Mouse (Mus musculus) left cerebral cortex, postnatal 25 days (tissue): ENCODE data around the gene Gramd1c. TPM values are rescaled to one million over a fixed set of nuclear protein-coding genes. Genes with fewer than 3 reads are reported as not detected.

ENCODE experiments used
- DNase-seq, 2 experiments: peaks; one replicate each; pipeline ENCODE4 v3.0.0; 2022; ENCODE audit warnings: low spot score in 2 of 2, mixed read lengths in 1 of 2
- intact Hi-C: fragments of 180-260 bp; cut with DNase I; formaldehyde crosslinking; loops from one replicate; pipeline ENCODE4 v1.15.1; 2025
- total RNA-seq, 2 experiments: library from RNA; stranded (reverse); gene quantifications; 2 replicates each; pipeline ENCODE4 v1.2.3; 2021

The Gramd1c gene
- 1 to 10 TPM; 1.4 to 3.2 TPM for total RNA-seq

GRCm38 (mm10) chr16:44063025-44063894, at the start of gene Gramd1c:
TSS of gene Gramd1c (minus strand) at chr16:44063345.
- peak; percentile 63 to 68 for DNase-seq
- intact Hi-C loops: loop anchor here (5.0 kb wide), 1 partner anchor 86 kb away; the partner anchor contains the start of gene Zdhhc23

GRCm38 (mm10) chr16:44109002-44109401, 45.9 kb upstream of the Gramd1c start:
- peak in 1 of 2 experiments; percentile 31 for DNase-seq
- intact Hi-C loops: no loop called here

- intact Hi-C loops: no loop called here
These were observed 42.1 kb upstream of the Gramd1c start for GRCm38 (mm10) chr16:44105211-44105610.

GRCm38 (mm10) chr16:44103806-44104766, 40.9 kb upstream of the Gramd1c start:
- intact Hi-C loops: no loop called here
- DNase-seq: no peak

More at GRCm38 (mm10) chr16:44105211-44105610, 42.1 kb upstream of the Gramd1c start:
- no peak for DNase-seq

- DNase-seq: no peak
- intact Hi-C loops: no loop called here
These were observed 39.8 kb upstream of the Gramd1c start for GRCm38 (mm10) chr16:44102925-44103324.

GRCm38 (mm10) chr16:44101181-44101710, 38.1 kb upstream of the Gramd1c start:
- DNase-seq: no peak
- intact Hi-C loops: no loop called here

- DNase-seq: no peak
- intact Hi-C loops: no loop called here
These were observed 36.2 kb upstream of the Gramd1c start for GRCm38 (mm10) chr16:44099377-44099776.

- DNase-seq: no peak
- intact Hi-C loops: no loop called here
These were observed 24.5 kb upstream of the Gramd1c start for GRCm38 (mm10) chr16:44087650-44088049.

GRCm38 (mm10) chr16:44061341-44061740, 1.8 kb downstream of the Gramd1c start:
- intact Hi-C loops: loop anchor here (5.0 kb wide), 1 partner anchor 84 kb away; the partner anchor contains the start of gene Zdhhc23
- no peak for DNase-seq

GRCm38 (mm10) chr16:44060604-44061286, 2.4 kb downstream of the Gramd1c start:
- intact Hi-C loops: loop anchor here (5.0 kb wide), 1 partner anchor 83 kb away; the partner anchor contains the start of gene Zdhhc23
- no peak for DNase-seq

- intact Hi-C loops: loop anchor here (2.0 kb wide), 1 partner anchor 170 kb away; the partner anchor contains the start of gene Ccdc191
- peak; percentile 84 to 86 for DNase-seq
These were observed 4.4 kb downstream of the Gramd1c start for GRCm38 (mm10) chr16:44058745-44059144.

- intact Hi-C loops: no loop called here
- DNase-seq: no peak
These were observed 7.4 kb downstream of the Gramd1c start for GRCm38 (mm10) chr16:44055766-44056165.

- intact Hi-C loops: no loop called here
- no peak for DNase-seq
These were observed 9.9 kb downstream of the Gramd1c start for GRCm38 (mm10) chr16:44053265-44053664.

- intact Hi-C loops: no loop called here
- DNase-seq: no peak
These were observed 10.8 kb downstream of the Gramd1c start for GRCm38 (mm10) chr16:44052390-44052789.

GRCm38 (mm10) chr16:44050139-44050538, 13.0 kb downstream of the Gramd1c start:
- DNase-seq: no peak
- intact Hi-C loops: no loop called here

GRCm38 (mm10) chr16:44039112-44039511, 24.0 kb downstream of the Gramd1c start:
- no peak for DNase-seq
- intact Hi-C loops: no loop called here

- intact Hi-C loops: no loop called here
- DNase-seq: no peak
These were observed 27.9 kb downstream of the Gramd1c start for GRCm38 (mm10) chr16:44035221-44035620.

- intact Hi-C loops: no loop called here
- no peak for DNase-seq
These were observed 29.8 kb downstream of the Gramd1c start for GRCm38 (mm10) chr16:44033365-44033764.

- intact Hi-C loops: no loop called here
- DNase-seq: no peak
These were observed 33.9 kb downstream of the Gramd1c start for GRCm38 (mm10) chr16:44029273-44029672.
